Mouse (Mus musculus) lung, postnatal 0 days (tissue): ENCODE results near the gene Mospd2. TPM values are rescaled to one million over a fixed set of nuclear protein-coding genes. Genes with fewer than 3 reads are reported as not detected.

Source experiments
- ATAC-seq: fragments of 200-750 bp; cut with Nextera tagmentation; 2 replicates; pipeline ENCODE4 v1.8.0; 2017; ENCODE audit warnings: moderate library complexity
- DNase-seq: peaks from one replicate; pipeline ENCODE4 v3.0.0-alpha.2; 2016; ENCODE audit warnings: low spot score
- H3K27ac ChIP-seq: fragments of 300-500 bp; sonication (generic); 2 replicates; pipeline ENCODE4 v1.5.1; 2014; ENCODE audit warnings: antibody characterized with exemption, mild to moderate bottlenecking, low read length, mixed read lengths
- H3K27me3 ChIP-seq: fragments of 300-500 bp; sonication (generic); replicated peaks from 2 replicates; pipeline ENCODE4 v1.6.1; 2014; ENCODE audit warnings: low read length, mixed read lengths; ENCODE audit not compliant: insufficient read depth
- H3K36me3 ChIP-seq: fragments of 300-500 bp; sonication (generic); 2 replicates; pipeline ENCODE4 v1.6.1; 2014; ENCODE audit warnings: low read length, mixed read lengths; ENCODE audit not compliant: insufficient read depth
- H3K4me1 ChIP-seq: fragments of 300-500 bp; sonication (generic); 2 replicates; pipeline ENCODE4 v1.6.1; 2014; ENCODE audit warnings: antibody characterized with exemption, low read depth, low read length, mixed read lengths; ENCODE audit not compliant: insufficient read depth
- H3K4me2 ChIP-seq: fragments of 300-500 bp; sonication (generic); replicated peaks from 2 replicates; pipeline ENCODE4 v1.6.1; 2014; ENCODE audit warnings: low read depth, mild to moderate bottlenecking, low read length, moderate library complexity, mixed read lengths
- H3K4me3 ChIP-seq: fragments of 300-500 bp; sonication (generic); 2 replicates; pipeline ENCODE4 v1.5.1; 2014; ENCODE audit warnings: low read depth, low read length
- H3K9ac ChIP-seq: fragments of 300-500 bp; sonication (generic); replicated peaks from 2 replicates; pipeline ENCODE4 v1.6.1; 2014; ENCODE audit warnings: low read depth, mild to moderate bottlenecking
- H3K9me3 ChIP-seq: fragments of 300-500 bp; sonication (generic); 2 replicates; pipeline ENCODE4 v1.6.1; 2016; ENCODE audit warnings: low read length, mixed read lengths
- CTCF ChIP-seq: IDR thresholded peaks from 2 replicates; pipeline ENCODE4 v1.5.1; 2016; ENCODE audit warnings: antibody characterized with exemption, mild to moderate bottlenecking
- EP300 ChIP-seq: IDR thresholded peaks from 2 replicates; pipeline ENCODE4 v1.6.1; 2016; ENCODE audit warnings: antibody characterized with exemption, mild to moderate bottlenecking, control low read depth
- WGBS: fragments of 180-500 bp; shearing (Covaris S2); extraction: QIAGEN DNeasy Blood & Tissue Kit; methylation state at CpG from one replicate; pipeline ENCODE4 v1.1.7; 2014; 5-methylcytosine and 5-hydroxymethylcytosine counted together
- polyA plus RNA-seq: library from polyadenylated mRNA; unstranded; fragments of >200 nt; fragmentation: Nextera tagmentation; extraction: Ambion mirVana; gene quantifications from 2 replicates; pipeline ENCODE4 v1.2.1, GENCODE M21; 2015

The Mospd2 gene
- polyA plus RNA-seq, 1 experiment from 2014 or later: 39.9 TPM

GRCm38 (mm10) chrX:164899805-164900204 lies 80.4 kb downstream of the Mospd2 start:
- TF ChIP-seq CTCF (no peak), EP300 (peak; percentile 42; the same call in 1 of the 2 replicates)
- no peaks in the 10 kb centered on the region for H3K36me3 ChIP-seq
- ATAC-seq (peak; percentile 65), DNase-seq (peak; percentile 10)
- no peaks in the 10 kb centered on the region for H3K27me3 ChIP-seq
- no peaks in the 10 kb centered on the region for H3K4me1 ChIP-seq
- H3K4me2 ChIP-seq: no peak overlapping the region
- no peak overlapping the region for H3K4me3 ChIP-seq
- no peak overlapping the region for H3K9ac ChIP-seq
- no peaks in the 10 kb centered on the region for H3K9me3 ChIP-seq
- WGBS: 30% methylated on average over 2 of the region's 2 CpGs
- no peak overlapping the region for H3K27ac ChIP-seq

GRCm38 (mm10) chrX:164886260-164886659 lies 93.9 kb downstream of the Mospd2 start:
- 91% methylated on average over 1 of the region's 1 CpGs for WGBS

More at GRCm38 (mm10) chrX:164886260-164886659, 93.9 kb downstream of the Mospd2 start:
- ATAC-seq: no peak
- Histone ChIP-seq H3K4me1 (no peaks in the 10 kb centered on the region), H3K36me3 (no peaks in the 10 kb centered on the region), H3K4me2 (no peak overlapping the region), H3K9ac (no peak overlapping the region), H3K27ac (no peak overlapping the region), H3K27me3 (no peaks in the 10 kb centered on the region), H3K9me3 (no peaks in the 10 kb centered on the region), H3K4me3 (no peak overlapping the region)
- TF ChIP-seq CTCF (no peak), EP300 (no peak)
- no peak for DNase-seq

Other genes starting within 250 kb of the Mospd2 start
- gene Fancb, start 217 bp upstream of the Mospd2 start, polyA plus RNA-seq: 3.4 and 3.7 TPM in 2 replicates
- not detected in 2 replicates for gene Gm17604, start 24.5 kb upstream of the Mospd2 start, polyA plus RNA-seq